Mouse (Mus musculus): Measurements from ENCODE around the gene Ctdspl. TPM values are rescaled to one million over a fixed set of nuclear protein-coding genes. Genes with fewer than 3 reads are reported as not detected.

The Ctdspl gene
- polyA plus RNA-seq, 1 experiment from 2014 or later: 17.8 TPM

DNA sequence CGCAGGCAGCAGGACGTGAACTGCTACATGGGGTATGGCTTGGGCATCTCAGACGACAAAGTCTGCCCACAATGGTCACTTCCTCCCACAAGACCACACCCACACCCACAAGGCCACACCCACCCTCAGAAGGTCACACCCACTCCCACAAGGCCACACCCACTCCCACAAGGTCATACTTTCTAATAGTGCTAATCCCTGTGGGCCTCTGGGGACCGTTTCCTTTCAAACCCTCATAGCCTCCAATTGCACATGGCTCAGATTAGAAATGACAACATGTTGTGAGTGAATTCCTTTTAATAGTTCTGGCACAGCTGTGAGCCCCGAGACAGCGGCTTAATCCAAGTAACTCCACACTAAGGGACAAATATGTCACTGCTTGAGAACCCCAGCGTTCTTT is 39.1 kb upstream of the Ctdspl start:
- no peak for ATAC-seq (ENCODE audit: low read depth)
- 0 out of 2 replicates have a peak, but pooled peaks cover 16% of the 10 kb centered on the region for H3K36me3 ChIP-seq (ENCODE audit: control insufficient read depth, insufficient read depth, low read length)
- WGBS: 84% methylated on average over 7 of the region's 7 CpGs

GRCm38 (mm10) chr9:118887734-118888133 is 38.5 kb upstream of the Ctdspl start:
- Histone ChIP-seq H3K27ac (replicated peaks; ENCODE audit: low read depth, low read length) (no peak overlapping the region), H3K4me2 (ENCODE audit: low read depth, low read length) (no peak overlapping the region), H3K9ac (ENCODE audit: low read depth, low read length) (no peak overlapping the region), H3K4me1 (ENCODE audit: control insufficient read depth, insufficient read depth, low read length) (peaks cover 18% of the 10 kb centered on the region), H3K4me3 (ENCODE audit: low read depth, low read length) (no peak overlapping the region), H3K36me3 (ENCODE audit: control insufficient read depth, insufficient read depth, low read length) (0 out of 2 replicates have a peak, but pooled peaks cover 15% of the 10 kb centered on the region), H3K9me3 (ENCODE audit: control insufficient read depth, low read length) (no peaks in the 10 kb centered on the region), H3K27me3 (replicated peaks; ENCODE audit: control insufficient read depth, insufficient read depth, low read length) (no peaks in the 10 kb centered on the region)
- WGBS: 90% methylated on average over 8 of the region's 8 CpGs
- ATAC-seq (ENCODE audit: low read depth) (no peak), DNase-seq (ENCODE audit: low spot score) (no peak)

More for the DNA sequence above, 39.1 kb upstream of the Ctdspl start:
- no peak overlapping the region for H3K4me3 ChIP-seq (ENCODE audit: low read depth, low read length)
- no peaks in the 10 kb centered on the region for H3K9me3 ChIP-seq (ENCODE audit: control insufficient read depth, low read length)
- no peak overlapping the region for H3K27ac ChIP-seq (replicated peaks; ENCODE audit: low read depth, low read length)
- H3K4me2 ChIP-seq (ENCODE audit: low read depth, low read length): no peak overlapping the region
- H3K27me3 ChIP-seq (replicated peaks; ENCODE audit: control insufficient read depth, insufficient read depth, low read length): no peaks in the 10 kb centered on the region
- DNase-seq (ENCODE audit: low spot score): peak; percentile 54
- H3K9ac ChIP-seq (ENCODE audit: low read depth, low read length): no peak overlapping the region
- H3K4me1 ChIP-seq (ENCODE audit: control insufficient read depth, insufficient read depth, low read length): peaks cover 14% of the 10 kb centered on the region

DNA sequence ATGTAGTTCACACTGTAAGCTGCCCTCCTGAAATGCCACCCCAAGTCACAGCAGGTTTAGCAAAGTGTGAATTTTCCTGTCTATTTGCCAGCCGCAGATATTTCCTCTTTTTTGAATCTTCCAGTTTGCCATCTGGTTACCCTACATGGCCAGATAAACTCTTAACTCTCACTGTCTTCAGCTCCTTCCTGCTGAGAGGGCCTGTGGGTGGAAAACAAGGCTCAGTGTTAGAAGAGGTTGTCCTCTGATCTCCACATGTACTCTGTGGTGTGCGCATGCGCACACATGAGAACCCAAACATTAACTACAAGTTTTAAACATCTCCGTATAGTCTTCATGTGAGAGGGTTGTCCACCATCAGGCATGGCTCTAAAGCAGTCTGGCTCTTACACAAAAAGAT is 36.1 kb upstream of the Ctdspl start:
- WGBS: 76% methylated on average over 4 of the region's 4 CpGs
- no peak overlapping the region for H3K9ac ChIP-seq (ENCODE audit: low read depth, low read length)
- no peaks in the 10 kb centered on the region for H3K9me3 ChIP-seq (ENCODE audit: control insufficient read depth, low read length)
- H3K27me3 ChIP-seq (replicated peaks; ENCODE audit: control insufficient read depth, insufficient read depth, low read length): no peaks in the 10 kb centered on the region
- H3K4me2 ChIP-seq (ENCODE audit: low read depth, low read length): no peak overlapping the region
- no peak overlapping the region for H3K4me3 ChIP-seq (ENCODE audit: low read depth, low read length)
- 0 out of 2 replicates have a peak, but pooled peaks cover 12% of the 10 kb centered on the region for H3K36me3 ChIP-seq (ENCODE audit: control insufficient read depth, insufficient read depth, low read length)
- DNase-seq (ENCODE audit: low spot score) (no peak), ATAC-seq (ENCODE audit: low read depth) (no peak)
- H3K27ac ChIP-seq (replicated peaks; ENCODE audit: low read depth, low read length): no peak overlapping the region; the same call in 1 of the 2 replicates
- peaks cover 18% of the 10 kb centered on the region for H3K4me1 ChIP-seq (ENCODE audit: control insufficient read depth, insufficient read depth, low read length)

- no peaks in the 10 kb centered on the region for H3K27me3 ChIP-seq (replicated peaks; ENCODE audit: control insufficient read depth, insufficient read depth, low read length)
- peak; percentile 59 for DNase-seq (ENCODE audit: low spot score)
- peak overlapping the region; percentile 79 for H3K27ac ChIP-seq (replicated peaks; ENCODE audit: low read depth, low read length)
- no peak for ATAC-seq (ENCODE audit: low read depth)
- no peak overlapping the region for H3K4me2 ChIP-seq (ENCODE audit: low read depth, low read length)
- H3K36me3 ChIP-seq (ENCODE audit: control insufficient read depth, insufficient read depth, low read length): 0 out of 2 replicates have a peak, but pooled peaks cover 12% of the 10 kb centered on the region
- H3K9me3 ChIP-seq (ENCODE audit: control insufficient read depth, low read length): no peaks in the 10 kb centered on the region
- H3K4me3 ChIP-seq (ENCODE audit: low read depth, low read length): no peak overlapping the region
- H3K9ac ChIP-seq (ENCODE audit: low read depth, low read length): no peak overlapping the region
- H3K4me1 ChIP-seq (ENCODE audit: control insufficient read depth, insufficient read depth, low read length): peaks cover 18% of the 10 kb centered on the region
- 35% methylated on average over 2 of the region's 2 CpGs for WGBS
These were observed 35.6 kb upstream of the Ctdspl start for GRCm38 (mm10) chr9:118890645-118891044.

DNA sequence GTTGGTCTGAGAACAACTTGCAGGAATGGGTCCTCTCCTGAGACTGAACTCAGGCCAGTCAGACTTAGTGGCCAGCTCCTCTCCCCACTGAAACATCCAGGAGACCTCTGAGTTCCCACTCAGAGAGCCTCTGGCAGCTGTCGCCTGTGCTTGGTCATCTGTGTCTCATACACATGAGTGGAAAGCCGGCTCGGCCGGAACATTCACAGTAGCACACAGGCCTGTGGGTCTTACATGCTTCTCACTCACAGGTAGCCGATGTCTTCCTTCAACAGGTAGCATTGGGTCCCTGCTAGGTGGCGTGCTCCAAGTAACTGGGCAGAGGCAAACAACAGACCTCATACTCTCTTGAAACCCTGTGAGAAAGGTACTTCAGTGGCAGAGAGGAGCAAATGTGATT is 35.2 kb upstream of the Ctdspl start:
- ATAC-seq (ENCODE audit: low read depth): no peak

GRCm38 (mm10) chr9:118891593-118891992 is 34.7 kb upstream of the Ctdspl start:
- no peak overlapping the region for H3K4me3 ChIP-seq (ENCODE audit: low read depth, low read length)
- 0 out of 2 replicates have a peak, but pooled peaks cover 12% of the 10 kb centered on the region for H3K36me3 ChIP-seq (ENCODE audit: control insufficient read depth, insufficient read depth, low read length)
- DNase-seq (ENCODE audit: low spot score) (peak; percentile 92), ATAC-seq (ENCODE audit: low read depth) (peak; percentile 92)
- peak overlapping the region; percentile 31; the same call in 1 of the 2 replicates for H3K4me2 ChIP-seq (ENCODE audit: low read depth, low read length)
- H3K9me3 ChIP-seq (ENCODE audit: control insufficient read depth, low read length): no peaks in the 10 kb centered on the region
- no peak overlapping the region for H3K9ac ChIP-seq (ENCODE audit: low read depth, low read length)
- H3K4me1 ChIP-seq (ENCODE audit: control insufficient read depth, insufficient read depth, low read length): peaks cover 18% of the 10 kb centered on the region
- H3K27me3 ChIP-seq (replicated peaks; ENCODE audit: control insufficient read depth, insufficient read depth, low read length): no peaks in the 10 kb centered on the region
- peak overlapping the region; percentile 79 for H3K27ac ChIP-seq (replicated peaks; ENCODE audit: low read depth, low read length)
- WGBS: 17% methylated on average over 9 of the region's 9 CpGs

More for the DNA sequence above, 35.2 kb upstream of the Ctdspl start:
- H3K36me3 ChIP-seq (ENCODE audit: control insufficient read depth, insufficient read depth, low read length): 0 out of 2 replicates have a peak, but pooled peaks cover 12% of the 10 kb centered on the region
- 81% methylated on average over 6 of the region's 6 CpGs for WGBS
- H3K27me3 ChIP-seq (replicated peaks; ENCODE audit: control insufficient read depth, insufficient read depth, low read length): no peaks in the 10 kb centered on the region
- H3K27ac ChIP-seq (replicated peaks; ENCODE audit: low read depth, low read length): peak overlapping the region; percentile 79
- no peak for DNase-seq (ENCODE audit: low spot score)
- no peaks in the 10 kb centered on the region for H3K9me3 ChIP-seq (ENCODE audit: control insufficient read depth, low read length)
- H3K4me3 ChIP-seq (ENCODE audit: low read depth, low read length): no peak overlapping the region
- no peak overlapping the region for H3K4me2 ChIP-seq (ENCODE audit: low read depth, low read length)
- H3K9ac ChIP-seq (ENCODE audit: low read depth, low read length): peak overlapping the region; percentile 16; the same call in 1 of the 2 replicates
- H3K4me1 ChIP-seq (ENCODE audit: control insufficient read depth, insufficient read depth, low read length): peaks cover 18% of the 10 kb centered on the region

- ATAC-seq (ENCODE audit: low read depth) (no peak), DNase-seq (ENCODE audit: low spot score) (peak; percentile 67)
- no peaks in the 10 kb centered on the region for H3K9me3 ChIP-seq (ENCODE audit: control insufficient read depth, low read length)
- H3K4me1 ChIP-seq (ENCODE audit: control insufficient read depth, insufficient read depth, low read length): peaks cover 18% of the 10 kb centered on the region
- H3K4me3 ChIP-seq (ENCODE audit: low read depth, low read length): no peak overlapping the region
- H3K27me3 ChIP-seq (replicated peaks; ENCODE audit: control insufficient read depth, insufficient read depth, low read length): no peaks in the 10 kb centered on the region
- no peak overlapping the region for H3K9ac ChIP-seq (ENCODE audit: low read depth, low read length)
- H3K36me3 ChIP-seq (ENCODE audit: control insufficient read depth, insufficient read depth, low read length): peaks cover 8% of the 10 kb centered on the region; the same call in 1 of the 2 replicates
- H3K27ac ChIP-seq (replicated peaks; ENCODE audit: low read depth, low read length): no peak overlapping the region
- H3K4me2 ChIP-seq (ENCODE audit: low read depth, low read length): no peak overlapping the region
- 58% methylated on average over 2 of the region's 2 CpGs for WGBS
These were observed 31.2 kb upstream of the Ctdspl start for GRCm38 (mm10) chr9:118895101-118895500.

DNA sequence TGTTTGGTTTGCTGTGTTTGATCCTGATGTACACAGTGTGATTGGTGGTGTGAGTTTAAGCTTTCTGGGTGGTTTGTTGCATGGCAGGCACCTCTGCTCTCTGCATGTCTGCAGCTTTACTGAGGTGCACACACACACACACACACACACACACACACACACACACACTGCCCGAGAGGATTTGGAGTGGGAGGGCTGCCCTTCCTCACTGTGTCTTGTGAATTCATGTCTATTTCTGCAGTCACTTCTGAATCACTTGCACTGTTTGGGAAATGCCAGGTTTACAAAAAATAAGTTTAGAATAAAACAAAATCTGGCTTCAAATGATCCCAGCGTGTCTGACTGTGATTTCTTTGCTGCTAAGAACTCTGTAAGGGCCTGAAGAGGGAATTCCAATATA is 25.6 kb upstream of the Ctdspl start:
- no peak for ATAC-seq (ENCODE audit: low read depth)
- Histone ChIP-seq H3K9ac (ENCODE audit: low read depth, low read length) (no peak overlapping the region), H3K4me1 (ENCODE audit: control insufficient read depth, insufficient read depth, low read length) (peaks cover 3% of the 10 kb centered on the region; the same call in 1 of the 2 replicates), H3K4me2 (ENCODE audit: low read depth, low read length) (no peak overlapping the region), H3K36me3 (ENCODE audit: control insufficient read depth, insufficient read depth, low read length) (peaks cover 8% of the 10 kb centered on the region; the same call in 1 of the 2 replicates), H3K27ac (replicated peaks; ENCODE audit: low read depth, low read length) (no peak overlapping the region), H3K9me3 (ENCODE audit: control insufficient read depth, low read length) (no peaks in the 10 kb centered on the region), H3K4me3 (ENCODE audit: low read depth, low read length) (no peak overlapping the region), H3K27me3 (replicated peaks; ENCODE audit: control insufficient read depth, insufficient read depth, low read length) (no peaks in the 10 kb centered on the region)
- DNase-seq (ENCODE audit: low spot score): no peak
- 65% methylated on average over 2 of the region's 2 CpGs for WGBS

- WGBS: 55% methylated on average over 6 of the region's 6 CpGs
- Histone ChIP-seq H3K27me3 (replicated peaks; ENCODE audit: control insufficient read depth, insufficient read depth, low read length) (no peaks in the 10 kb centered on the region), H3K36me3 (ENCODE audit: control insufficient read depth, insufficient read depth, low read length) (peaks cover 8% of the 10 kb centered on the region; the same call in 1 of the 2 replicates), H3K9ac (ENCODE audit: low read depth, low read length) (no peak overlapping the region), H3K27ac (replicated peaks; ENCODE audit: low read depth, low read length) (no peak overlapping the region; the same call in 1 of the 2 replicates), H3K4me2 (ENCODE audit: low read depth, low read length) (no peak overlapping the region), H3K4me1 (ENCODE audit: control insufficient read depth, insufficient read depth, low read length) (peaks cover 3% of the 10 kb centered on the region; the same call in 1 of the 2 replicates), H3K9me3 (ENCODE audit: control insufficient read depth, low read length) (no peaks in the 10 kb centered on the region), H3K4me3 (ENCODE audit: low read depth, low read length) (no peak overlapping the region)
- no peak for DNase-seq (ENCODE audit: low spot score)
- ATAC-seq (ENCODE audit: low read depth): no peak
These were observed 24.3 kb upstream of the Ctdspl start for GRCm38 (mm10) chr9:118901917-118902316.

All from embryonic facial prominence, embryonic 14.5 days (tissue).